Mouse (Mus musculus) lung, embryonic 16.5 days (tissue): Measurements from ENCODE around the gene Cpz. TPM values are rescaled to one million over a fixed set of nuclear protein-coding genes. Genes with fewer than 3 reads are reported as not detected.
A peak's percentile ranks its signal among the peaks of the same experiment; 100 is the strongest.

Source experiments
- ATAC-seq: fragments of 200-750 bp; cut with Nextera tagmentation; 2 replicates; pipeline ENCODE4 v1.8.0; 2017; ENCODE audit warnings: low read depth, mild to moderate bottlenecking, moderate library complexity
- H3K27ac ChIP-seq: fragments of 300-500 bp; sonication (generic); 2 replicates; pipeline ENCODE4 v1.5.1; 2014; ENCODE audit warnings: mild to moderate bottlenecking, control low read depth, low read length
- H3K27me3 ChIP-seq: fragments of 300-500 bp; sonication (generic); 2 replicates; pipeline ENCODE4 v1.6.1; 2014; ENCODE audit warnings: low read depth, low read length, mixed read lengths; ENCODE audit not compliant: control insufficient read depth, insufficient read depth
- H3K36me3 ChIP-seq: fragments of 300-500 bp; sonication (generic); 2 replicates; pipeline ENCODE4 v1.6.1; 2014; ENCODE audit warnings: low read length; ENCODE audit not compliant: control insufficient read depth, insufficient read depth
- H3K4me1 ChIP-seq: fragments of 300-500 bp; sonication (generic); replicated peaks from 2 replicates; pipeline ENCODE4 v1.6.1; 2014; ENCODE audit warnings: low read length, mixed read lengths; ENCODE audit not compliant: control insufficient read depth, insufficient read depth
- H3K4me2 ChIP-seq: fragments of 300-500 bp; sonication (generic); 2 replicates; pipeline ENCODE4 v1.6.1; 2014; ENCODE audit warnings: low read depth, low read length, control low read depth
- H3K4me3 ChIP-seq: fragments of 300-500 bp; sonication (generic); 2 replicates; pipeline ENCODE4 v1.5.1; 2014; ENCODE audit warnings: mild to moderate bottlenecking, low read length, control low read depth
- H3K9ac ChIP-seq: fragments of 300-500 bp; sonication (generic); 2 replicates; pipeline ENCODE4 v1.6.1; 2014; ENCODE audit warnings: low read length, control low read depth
- H3K9me3 ChIP-seq: fragments of 300-500 bp; sonication (generic); 2 replicates; pipeline ENCODE4 v1.6.1; 2016; ENCODE audit warnings: low read length; ENCODE audit not compliant: control insufficient read depth
- WGBS: fragments of 180-500 bp; shearing (Covaris S2); extraction: QIAGEN DNeasy Blood & Tissue Kit; methylation state at CpG from one replicate; pipeline ENCODE4 v1.1.7; 2014; 5-methylcytosine and 5-hydroxymethylcytosine counted together
- polyA plus RNA-seq: library from polyadenylated mRNA; unstranded; fragments of >200 nt; fragmentation: Nextera tagmentation; extraction: Ambion mirVana; gene quantifications from 2 replicates; pipeline ENCODE4 v1.2.1, GENCODE M21; 2015

Cpz gene
- polyA plus RNA-seq, 1 experiment from 2014 or later, result 8.1 TPM

- H3K9me3 ChIP-seq, result no peaks in the 10 kb centered on the region
- WGBS, result 86% methylated on average over 7 of the region's 7 CpGs
- H3K27ac ChIP-seq, result no peak overlapping the region
Measured at GRCm38 (mm10) chr5:35556393-35556792, 30.9 kb upstream of the Cpz start.

GRCm38 (mm10) chr5:35552838-35553539 is 27.5 kb upstream of the Cpz start:
- no peaks in the 10 kb centered on the region for H3K27me3 ChIP-seq
- no peak for ATAC-seq
- WGBS, result 79% methylated on average over 4 of the region's 4 CpGs

More at GRCm38 (mm10) chr5:35556393-35556792, 30.9 kb upstream of the Cpz start:
- Histone ChIP-seq H3K27me3 (no peaks in the 10 kb centered on the region), H3K9ac (no peak overlapping the region), H3K4me2 (no peak overlapping the region), H3K4me3 (no peak overlapping the region), H3K36me3 (peaks cover 8% of the 10 kb centered on the region), H3K4me1 (no peaks in the 10 kb centered on the region; the same call in 1 of the 2 replicates)
- ATAC-seq, result no peak

GRCm38 (mm10) chr5:35551855-35552837 is 26.6 kb upstream of the Cpz start:
- no peaks in the 10 kb centered on the region; the same call in 1 of the 2 replicates for H3K4me1 ChIP-seq
- H3K27me3 ChIP-seq, result no peaks in the 10 kb centered on the region
- no peak overlapping the region for H3K4me2 ChIP-seq
- H3K27ac ChIP-seq, result peak overlapping the region; percentile 10; the same call in 1 of the 2 replicates
- H3K9ac ChIP-seq, result no peak overlapping the region
- WGBS, result 39% methylated on average over 7 of the region's 7 CpGs
- peak; percentile 77 for ATAC-seq
- H3K36me3 ChIP-seq, result peaks cover 2% of the 10 kb centered on the region; the same call in 1 of the 2 replicates
- H3K4me3 ChIP-seq, result no peak overlapping the region
- H3K9me3 ChIP-seq, result no peaks in the 10 kb centered on the region

More at GRCm38 (mm10) chr5:35552838-35553539, 27.5 kb upstream of the Cpz start:
- no peaks in the 10 kb centered on the region; the same call in 1 of the 2 replicates for H3K4me1 ChIP-seq
- H3K36me3 ChIP-seq, result peaks cover 3% of the 10 kb centered on the region
- no peak overlapping the region for H3K27ac ChIP-seq
- no peak overlapping the region for H3K4me2 ChIP-seq
- H3K4me3 ChIP-seq, result no peak overlapping the region
- H3K9ac ChIP-seq, result no peak overlapping the region
- no peaks in the 10 kb centered on the region for H3K9me3 ChIP-seq

GRCm38 (mm10) chr5:35546127-35546526 is 20.6 kb upstream of the Cpz start:
- no peak for ATAC-seq
- H3K27me3 ChIP-seq, result no peaks in the 10 kb centered on the region
- H3K36me3 ChIP-seq, result no peaks in the 10 kb centered on the region
- no peak overlapping the region for H3K4me3 ChIP-seq
- 0 out of 2 replicates have a peak, but pooled peaks cover 3% of the 10 kb centered on the region for H3K4me1 ChIP-seq
- no peak overlapping the region for H3K27ac ChIP-seq
- H3K9ac ChIP-seq, result no peak overlapping the region
- H3K4me2 ChIP-seq, result no peak overlapping the region
- no peaks in the 10 kb centered on the region for H3K9me3 ChIP-seq

- ATAC-seq, result peak; percentile 39; the same call in 1 of the 2 replicates
- Histone ChIP-seq H3K27ac (peak overlapping the region; percentile 51), H3K9ac (no peak overlapping the region), H3K36me3 (no peaks in the 10 kb centered on the region), H3K4me2 (no peak overlapping the region), H3K4me3 (no peak overlapping the region), H3K27me3 (no peaks in the 10 kb centered on the region), H3K4me1 (0 out of 2 replicates have a peak, but pooled peaks cover 6% of the 10 kb centered on the region), H3K9me3 (no peaks in the 10 kb centered on the region)
- 57% methylated on average over 4 of the region's 4 CpGs for WGBS
Measured at GRCm38 (mm10) chr5:35541059-35541790, 15.7 kb upstream of the Cpz start.

GRCm38 (mm10) chr5:35540555-35540954 is 15.1 kb upstream of the Cpz start:
- Histone ChIP-seq H3K9me3 (no peaks in the 10 kb centered on the region), H3K4me2 (no peak overlapping the region), H3K27ac (peak overlapping the region; percentile 16), H3K9ac (no peak overlapping the region), H3K27me3 (no peaks in the 10 kb centered on the region), H3K4me3 (no peak overlapping the region), H3K4me1 (0 out of 2 replicates have a peak, but pooled peaks cover 6% of the 10 kb centered on the region), H3K36me3 (no peaks in the 10 kb centered on the region)
- 27% methylated on average over 5 of the region's 5 CpGs for WGBS
- peak; percentile 38; the same call in 1 of the 2 replicates for ATAC-seq

- 55% methylated on average over 4 of the region's 4 CpGs for WGBS
- Histone ChIP-seq H3K27me3 (no peaks in the 10 kb centered on the region), H3K36me3 (no peaks in the 10 kb centered on the region), H3K4me2 (no peak overlapping the region), H3K9me3 (no peaks in the 10 kb centered on the region), H3K4me3 (no peak overlapping the region), H3K27ac (no peak overlapping the region), H3K4me1 (0 out of 2 replicates have a peak, but pooled peaks cover 6% of the 10 kb centered on the region), H3K9ac (no peak overlapping the region)
- ATAC-seq, result no peak
Measured at GRCm38 (mm10) chr5:35539576-35539975, 14.1 kb upstream of the Cpz start.

- no peaks in the 10 kb centered on the region for H3K27me3 ChIP-seq
- no peak overlapping the region for H3K27ac ChIP-seq
- WGBS, result 71% methylated on average over 3 of the region's 3 CpGs
- H3K4me1 ChIP-seq, result 0 out of 2 replicates have a peak, but pooled peaks cover 6% of the 10 kb centered on the region
- H3K4me2 ChIP-seq, result no peak overlapping the region
- H3K36me3 ChIP-seq, result no peaks in the 10 kb centered on the region
- H3K9me3 ChIP-seq, result no peaks in the 10 kb centered on the region
- no peak overlapping the region for H3K9ac ChIP-seq
- no peak overlapping the region for H3K4me3 ChIP-seq
- ATAC-seq, result no peak
Measured at GRCm38 (mm10) chr5:35538022-35538421, 12.5 kb upstream of the Cpz start.
